Mouse (Mus musculus) B cell, adult 2 months (primary cell): Measurements from ENCODE around the gene Lrwd1.
"Not testable (repeated sequence)": the region's sequence is repeated elsewhere in the genome, so short reads cannot be mapped to it uniquely, and the experiment has no call there.

Experiments used
- DNase-seq, 2 experiments: peaks; one replicate each; pipeline ENCODE4 v3.0.0; 2022

The Lrwd1 gene

DNA sequence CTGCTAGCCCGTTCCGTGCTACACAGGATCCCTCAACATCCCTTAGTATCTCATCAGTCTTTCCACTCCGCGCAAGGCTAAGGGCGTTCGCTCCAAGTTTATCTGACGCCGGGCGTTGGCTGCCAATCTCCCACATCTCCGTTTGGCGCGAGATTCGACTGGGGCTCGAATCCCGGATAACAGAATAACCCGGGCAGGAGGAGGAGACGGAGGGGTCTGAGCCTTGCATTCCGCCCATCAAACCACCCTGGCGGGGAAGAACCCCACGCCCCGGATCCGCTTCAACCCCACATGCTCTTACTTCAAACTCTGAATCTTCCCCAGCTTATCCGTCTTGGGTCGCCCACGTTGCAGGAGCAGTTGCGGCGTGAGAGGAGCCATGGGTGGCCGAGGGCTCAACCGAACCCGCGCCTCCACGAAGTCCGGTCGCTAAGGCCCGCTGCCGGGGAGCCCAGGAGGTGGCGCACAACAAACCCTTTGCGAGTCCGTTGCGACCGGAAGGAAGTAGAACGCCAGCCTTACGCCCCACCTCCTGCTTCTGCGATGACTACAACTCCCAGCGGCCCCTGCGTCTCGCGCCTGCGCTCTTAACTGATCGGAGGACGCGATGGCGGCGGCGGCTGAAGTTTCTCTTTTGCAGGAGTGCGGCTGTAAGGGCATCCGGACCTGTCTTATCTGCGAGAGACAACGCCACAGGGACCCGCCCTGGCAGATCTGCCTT, at the start of gene Lrwd1, which contains the start of gene Alkbh4:
TSS of gene Lrwd1 (minus strand) at position 504 of the 721 bp plus-strand sequence.
TSS of gene Alkbh4 (plus strand) at position 576 of the 721 bp plus-strand sequence.
- DNase-seq, result peak; percentile 96 to 97

DNA sequence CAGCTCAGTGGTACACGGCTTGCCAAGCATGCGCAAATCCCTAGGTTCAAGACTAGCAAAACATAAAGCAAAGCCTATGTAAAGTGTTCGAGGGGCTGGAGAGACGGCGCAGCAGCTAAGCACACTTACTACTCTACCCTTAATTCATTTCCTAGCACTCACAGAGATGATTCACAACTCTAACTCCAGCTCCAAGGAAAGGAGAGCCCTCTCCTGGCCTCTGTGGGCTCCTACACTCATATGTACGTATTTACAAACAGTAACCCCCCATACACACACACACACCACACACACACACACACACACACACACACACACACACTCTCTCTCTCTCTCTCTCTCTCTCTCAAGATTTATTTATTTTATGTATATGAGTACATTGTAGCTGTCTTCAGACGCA, 47.9 kb upstream of the Lrwd1 start:
- DNase-seq, result no peak

DNA sequence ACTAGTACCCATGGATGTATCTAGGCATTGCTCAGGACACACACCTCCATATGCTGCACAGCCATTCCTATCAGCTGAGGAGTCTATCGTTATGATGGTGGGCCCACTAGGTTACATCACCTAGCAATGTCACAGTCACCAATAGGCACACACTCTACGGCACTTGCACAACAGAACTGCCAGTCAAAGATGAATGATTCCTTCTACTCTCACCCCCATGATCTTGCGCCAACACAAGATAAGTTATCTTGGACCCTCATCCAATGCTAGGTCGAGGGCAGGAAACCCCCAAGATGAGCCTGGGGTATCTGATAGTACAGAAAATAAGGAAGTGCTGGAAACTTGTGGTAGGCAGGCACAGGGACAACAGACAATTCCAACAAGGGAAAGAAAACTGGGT, 47.0 kb upstream of the Lrwd1 start:
- DNase-seq, result no peak

DNA sequence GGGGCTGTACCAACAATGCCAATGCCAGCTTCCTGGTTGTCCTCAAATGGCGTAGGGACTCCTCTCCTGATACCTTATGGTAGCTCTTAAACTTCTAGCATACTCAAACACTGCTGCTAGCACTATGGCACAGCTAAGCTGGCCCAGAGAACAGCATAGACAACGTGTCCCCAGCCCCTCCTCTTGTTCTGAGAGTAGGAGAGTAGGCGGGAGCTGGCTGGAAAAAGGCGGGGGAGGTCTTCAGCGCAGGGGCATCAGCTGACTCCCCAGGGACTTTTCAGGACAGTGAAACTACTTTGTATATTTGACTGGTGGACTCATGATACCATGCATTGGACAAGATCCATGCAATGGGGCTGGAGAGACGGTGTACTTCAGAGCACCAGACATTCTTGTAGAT, 46.2 kb upstream of the Lrwd1 start:
- DNase-seq, result no peak

DNA sequence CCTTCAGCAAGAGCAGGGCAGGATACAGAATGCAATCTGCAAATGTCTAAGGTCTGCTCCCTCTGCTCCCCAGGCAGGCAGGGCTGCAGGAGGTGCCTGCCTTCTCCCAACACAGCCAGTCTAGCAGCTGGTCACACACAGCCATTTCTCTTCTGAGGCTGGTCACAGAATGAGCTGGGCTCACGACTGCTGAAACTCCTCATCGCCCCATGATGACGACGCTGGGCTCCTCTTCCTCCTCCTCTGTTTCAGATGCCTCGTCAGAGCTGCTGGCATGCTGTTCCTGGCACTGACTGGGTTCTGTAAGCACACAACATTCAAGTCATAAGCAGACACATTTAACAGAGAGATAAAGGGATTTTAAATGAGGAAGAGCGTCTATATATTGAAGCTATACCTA, 45.3 kb upstream of the Lrwd1 start:
- no peak for DNase-seq

DNA sequence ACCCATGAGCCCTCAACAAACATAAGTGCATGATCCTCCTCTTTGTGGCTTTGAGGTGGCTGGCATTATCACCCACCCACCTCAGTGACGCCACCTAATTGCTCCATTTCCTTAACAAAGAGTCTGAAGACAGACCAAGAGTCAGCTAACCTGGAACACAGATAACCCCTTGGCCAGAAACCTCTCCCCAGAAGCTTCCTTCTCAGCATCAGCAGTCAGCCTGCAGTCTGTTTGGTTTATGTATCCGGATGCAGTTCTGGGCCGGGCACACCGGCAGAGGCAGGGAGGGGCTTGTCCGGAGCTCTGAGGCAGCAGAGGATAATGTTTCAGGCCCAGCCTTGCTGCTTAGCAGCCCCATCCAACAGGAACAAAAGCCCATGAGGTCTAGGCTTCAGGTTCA, 43.7 kb upstream of the Lrwd1 start:
- DNase-seq, result no peak

DNA sequence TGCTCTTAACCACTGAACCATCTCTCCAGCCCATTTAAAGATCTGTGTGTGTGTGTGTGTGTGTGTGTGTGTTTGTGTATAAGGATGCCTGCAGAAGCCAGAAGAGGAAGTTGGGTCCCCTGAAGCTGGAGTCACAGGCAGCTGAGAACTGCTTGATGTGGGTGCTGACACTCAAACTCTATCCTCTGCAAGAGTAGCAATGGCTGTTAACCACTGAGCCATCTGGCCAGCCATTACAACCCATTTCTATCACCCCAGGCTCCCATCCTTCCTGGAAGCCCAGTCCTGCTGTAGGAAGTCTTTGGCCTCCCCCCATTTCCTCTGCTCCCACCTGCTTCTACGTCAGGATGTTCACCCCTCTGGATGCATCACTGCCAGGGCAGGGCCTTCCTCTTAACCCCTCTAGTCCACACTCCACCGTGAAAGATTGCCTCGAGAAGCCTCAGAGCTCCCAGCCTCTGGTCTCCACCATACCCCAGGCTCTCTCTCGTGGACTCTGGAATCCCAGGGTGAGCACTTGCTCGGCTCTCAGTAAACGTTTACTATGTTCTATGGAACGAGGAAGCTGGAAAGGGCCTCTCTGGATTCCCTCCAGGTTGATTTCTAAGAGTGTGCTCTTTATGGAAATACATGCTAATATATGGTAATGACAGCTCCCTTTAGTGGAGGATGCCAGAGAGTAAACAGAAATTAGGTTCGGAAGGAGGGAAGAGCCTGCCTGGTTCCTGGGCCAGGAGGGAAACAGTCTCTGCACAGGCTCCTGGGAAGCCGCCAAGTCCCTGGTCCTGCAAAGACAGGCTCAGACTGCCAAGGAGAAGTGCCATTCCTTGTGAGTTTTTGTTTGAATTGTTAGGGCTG, 38.0 kb upstream of the Lrwd1 start:
- DNase-seq, result peak; percentile 30 to 34

DNA sequence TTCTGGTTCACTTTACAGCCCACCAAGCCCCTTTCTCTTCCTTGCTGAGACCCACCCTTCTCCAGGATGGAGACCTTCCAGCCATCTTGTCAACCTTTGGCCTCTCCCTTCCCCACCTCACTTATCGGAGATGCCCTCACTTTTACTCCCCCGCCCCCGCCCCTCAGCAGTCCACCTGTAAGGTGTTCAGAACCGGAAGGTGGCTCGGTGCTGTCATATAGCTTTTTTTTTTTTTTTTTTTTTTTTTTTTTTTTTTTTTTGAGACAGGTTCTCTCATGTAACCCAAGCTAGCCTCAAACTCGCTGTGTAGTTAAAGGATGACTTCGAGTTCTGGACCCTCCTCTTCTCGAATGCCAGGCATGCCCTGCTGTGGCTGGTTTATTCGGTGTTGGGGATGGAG, 37.1 kb upstream of the Lrwd1 start:
- DNase-seq, result no peak

DNA sequence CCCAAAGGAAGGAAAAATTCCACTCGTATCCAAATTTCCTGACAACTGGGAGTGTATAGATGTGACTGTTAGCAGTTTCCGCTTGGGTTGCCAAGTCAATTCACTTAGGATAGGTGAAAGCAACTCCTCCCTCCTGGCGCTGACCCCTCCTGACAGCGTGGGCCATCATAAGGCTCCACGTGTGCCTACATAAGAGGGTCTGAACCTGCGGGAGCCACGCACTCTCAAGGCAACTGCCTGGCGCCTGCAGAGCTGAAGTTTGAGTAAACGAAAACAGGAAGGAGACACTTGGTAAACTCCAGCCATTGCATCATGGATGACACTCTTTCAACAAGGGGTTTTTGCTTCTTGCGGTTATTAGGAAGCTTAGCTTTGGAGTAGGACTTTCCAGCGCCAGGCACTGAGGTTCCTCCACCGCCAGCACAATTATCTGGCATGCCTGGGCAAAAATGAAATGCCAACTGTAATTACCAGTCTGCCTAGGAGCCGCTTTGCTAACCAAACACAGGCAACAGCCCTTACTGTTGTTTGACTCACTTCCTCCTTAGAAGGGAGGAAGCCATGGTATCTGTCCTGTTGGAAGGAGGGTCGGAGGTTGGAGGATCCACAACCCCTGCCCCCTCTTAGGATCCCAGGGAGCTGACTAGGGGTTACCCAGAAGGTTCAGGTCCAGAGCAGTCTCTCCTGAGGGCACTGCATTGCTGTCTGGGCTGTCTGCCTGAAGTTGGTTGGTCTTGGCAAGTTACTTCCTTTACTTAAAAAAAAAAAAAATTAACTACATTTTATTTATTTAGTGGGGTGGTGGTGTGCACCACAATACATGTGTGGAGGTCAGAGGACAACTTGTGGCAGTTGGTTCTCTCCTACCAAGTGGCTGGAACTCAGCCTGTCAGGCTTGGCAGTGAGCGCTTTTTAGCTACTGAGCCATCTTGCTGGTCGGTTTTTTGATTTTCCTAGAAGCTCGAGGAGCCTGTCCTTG, 35.8 kb upstream of the Lrwd1 start:
- DNase-seq, result peak; percentile 45 to 46

DNA sequence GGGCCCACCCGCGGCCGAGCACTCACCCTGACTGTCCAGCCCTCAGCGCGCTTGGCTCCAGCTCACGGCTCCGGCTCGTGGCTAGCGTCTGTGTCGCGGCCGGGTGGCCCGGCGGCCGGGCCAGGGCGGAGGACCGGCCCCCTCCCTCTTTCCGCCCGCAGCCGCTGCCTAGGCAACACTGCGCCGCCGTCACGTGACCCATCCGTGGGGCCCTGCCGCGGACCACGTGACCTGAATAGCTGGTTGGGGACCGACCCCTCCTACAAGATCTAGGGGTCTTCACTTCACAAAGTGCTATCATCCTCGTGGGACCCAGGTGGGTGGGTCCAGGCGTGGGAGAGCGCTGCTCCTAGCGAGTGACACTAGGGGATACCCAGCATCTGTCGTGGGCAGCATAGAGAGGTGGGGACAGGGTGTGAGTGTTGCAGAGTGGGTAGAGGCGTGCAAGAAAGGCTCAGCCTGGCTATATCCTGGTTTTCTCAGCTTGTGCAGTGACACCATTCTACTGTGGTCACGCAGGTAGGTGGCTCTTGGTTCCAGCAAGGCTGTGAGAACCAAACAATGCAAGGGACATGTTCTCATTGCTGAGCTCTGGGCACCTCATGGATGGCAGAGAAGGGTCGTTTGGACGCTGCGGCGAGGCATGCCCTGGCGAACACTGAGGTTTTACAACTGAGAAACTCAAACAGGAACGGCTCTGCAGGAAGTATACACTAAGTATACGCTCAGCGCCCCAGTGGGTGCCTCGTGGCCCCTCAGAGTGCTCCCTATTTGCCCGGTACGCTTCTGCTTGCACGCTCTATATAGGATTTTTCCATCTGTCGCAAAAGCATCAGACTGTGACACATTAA, 34.9 kb upstream of the Lrwd1 start, which contains the start of gene Orai2:
TSS of gene Orai2 (minus strand) at position 202 of the 851 bp plus-strand sequence.
- peak; percentile 86 to 87 for DNase-seq

DNA sequence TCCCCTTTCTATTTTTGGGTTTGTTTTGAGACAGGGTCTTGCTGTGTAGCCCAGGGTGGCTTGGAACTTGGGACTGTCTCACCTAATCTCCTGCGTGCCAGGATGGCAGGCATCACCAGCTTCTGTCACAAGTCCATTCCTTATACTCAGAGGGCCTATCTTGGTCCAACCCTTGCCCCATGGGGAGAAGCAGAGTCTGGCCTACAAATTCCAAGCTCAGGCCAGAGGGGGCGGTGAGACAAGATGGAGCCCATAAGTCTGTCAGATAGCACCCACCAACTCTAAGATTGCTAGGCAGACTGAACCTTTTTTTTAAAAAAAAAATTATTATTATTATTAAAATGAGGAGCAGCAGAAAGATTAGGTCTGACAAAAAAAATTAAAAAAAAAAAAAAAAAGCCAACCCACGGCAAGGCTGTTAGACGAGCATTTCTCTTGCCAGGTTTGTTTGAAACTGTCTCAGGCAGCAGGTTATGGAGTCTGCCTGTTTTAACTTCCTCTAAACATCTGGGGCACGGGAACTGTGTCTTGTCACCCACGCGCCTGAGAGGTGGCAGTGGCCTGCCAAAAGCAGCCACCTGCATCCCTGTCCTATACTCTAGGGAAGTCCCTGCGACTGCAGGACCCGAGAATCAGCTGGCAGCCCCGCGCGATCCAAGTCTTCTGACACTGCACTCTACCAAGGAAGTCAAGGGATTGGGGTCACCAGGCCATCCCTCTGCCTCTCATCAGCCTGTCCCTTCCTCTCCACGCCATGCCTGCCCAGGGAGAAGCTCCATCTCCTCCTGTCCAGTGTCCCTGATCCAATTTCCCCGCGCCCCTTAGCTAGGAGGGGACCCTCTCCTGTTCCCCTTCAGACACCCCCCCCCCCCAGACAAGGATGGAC, 34.0 kb upstream of the Lrwd1 start:
- peak; percentile 70 to 76 for DNase-seq

DNA sequence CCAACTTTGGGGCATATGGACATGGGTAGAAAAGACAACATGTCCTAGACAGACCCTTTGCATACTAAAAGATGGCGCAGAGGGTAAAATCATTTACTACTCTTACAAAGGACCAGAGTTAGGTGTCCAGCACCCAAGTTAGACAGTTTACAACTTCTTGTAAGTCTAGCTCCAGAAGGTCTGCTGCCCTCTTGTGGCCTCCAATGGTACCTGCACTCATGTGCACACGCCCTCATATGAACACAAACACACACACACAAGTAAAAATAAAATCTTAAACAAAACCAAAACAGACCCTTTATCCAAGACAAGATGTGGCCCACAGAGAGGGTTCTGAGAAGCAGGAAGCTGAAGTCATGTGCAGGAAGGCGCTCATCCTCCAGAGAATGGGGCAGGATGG, 32.2 kb upstream of the Lrwd1 start:
- peak; percentile 27 to 37 for DNase-seq

DNA sequence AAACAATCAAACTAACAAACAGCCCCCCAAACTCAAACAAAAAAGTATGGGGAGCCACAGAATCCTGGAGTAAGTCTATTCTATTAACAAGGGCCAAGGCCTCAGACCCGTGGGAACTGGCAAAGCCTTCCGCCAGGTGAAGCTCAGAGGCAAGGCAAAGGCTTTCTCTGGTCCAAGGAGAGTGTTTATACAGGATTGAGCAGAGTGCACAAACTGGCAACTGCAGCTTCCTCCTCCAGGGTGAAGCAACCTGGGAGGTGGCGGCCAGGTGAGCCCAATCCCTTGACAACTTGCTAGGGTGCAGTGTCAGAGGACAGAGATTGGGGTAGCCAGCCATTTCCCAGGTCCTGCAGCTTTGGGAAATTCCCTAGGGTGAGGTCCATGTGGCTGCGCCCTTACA, 31.4 kb upstream of the Lrwd1 start:
- DNase-seq, result no peak

DNA sequence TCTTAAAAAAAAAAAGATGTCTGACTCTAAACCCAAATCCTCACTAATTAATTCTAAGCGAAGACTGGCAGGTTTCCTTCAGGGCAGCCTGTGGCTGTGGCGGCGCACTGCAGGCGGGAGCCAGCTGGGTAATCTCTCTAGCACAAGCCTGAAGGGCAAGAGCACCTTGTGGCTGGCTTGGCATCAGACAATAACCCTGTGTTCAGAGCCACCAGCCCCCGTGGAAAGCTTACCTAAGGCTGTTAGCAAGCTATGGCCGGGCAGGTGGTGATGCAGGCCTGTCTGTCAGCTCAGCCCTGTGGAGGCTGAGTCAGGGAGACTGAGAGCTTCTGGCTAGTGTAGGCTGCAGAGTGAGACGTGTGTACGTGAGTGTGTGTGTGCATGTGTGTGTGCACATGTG, 29.4 kb upstream of the Lrwd1 start:
- no peak for DNase-seq

DNA sequence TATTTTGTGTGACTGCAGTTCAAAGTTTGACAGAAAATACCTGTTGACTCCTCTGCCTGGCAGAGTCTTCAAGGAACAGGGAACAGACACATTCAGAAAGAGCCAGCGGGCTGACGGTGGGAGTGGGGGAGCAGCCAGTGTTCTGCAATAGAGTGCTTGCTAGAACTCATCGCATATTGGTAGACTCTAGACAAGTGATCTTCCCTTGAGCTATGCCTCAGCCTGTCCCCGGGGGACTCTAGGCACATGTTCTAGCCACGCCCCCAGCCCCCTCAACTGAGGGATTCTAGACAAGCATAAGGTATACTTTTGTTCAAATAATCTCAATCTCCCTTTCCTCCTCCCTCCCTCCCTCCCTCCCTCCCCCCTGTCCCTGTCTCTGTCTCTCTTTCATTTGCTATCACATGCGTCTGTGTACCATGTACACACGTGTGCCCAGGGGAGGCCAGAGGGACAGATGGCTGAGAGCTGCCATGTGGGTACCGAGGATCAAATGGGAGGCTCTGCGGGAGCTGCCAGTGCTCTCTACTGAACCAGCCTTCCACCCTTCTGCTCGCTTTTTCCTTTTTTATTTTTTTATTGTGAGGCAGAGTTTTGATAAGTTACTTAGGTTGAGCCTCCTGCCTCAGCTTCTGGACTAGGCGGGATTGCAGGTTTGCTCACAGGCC, 28.1 kb upstream of the Lrwd1 start:
- DNase-seq, result no peak

DNA sequence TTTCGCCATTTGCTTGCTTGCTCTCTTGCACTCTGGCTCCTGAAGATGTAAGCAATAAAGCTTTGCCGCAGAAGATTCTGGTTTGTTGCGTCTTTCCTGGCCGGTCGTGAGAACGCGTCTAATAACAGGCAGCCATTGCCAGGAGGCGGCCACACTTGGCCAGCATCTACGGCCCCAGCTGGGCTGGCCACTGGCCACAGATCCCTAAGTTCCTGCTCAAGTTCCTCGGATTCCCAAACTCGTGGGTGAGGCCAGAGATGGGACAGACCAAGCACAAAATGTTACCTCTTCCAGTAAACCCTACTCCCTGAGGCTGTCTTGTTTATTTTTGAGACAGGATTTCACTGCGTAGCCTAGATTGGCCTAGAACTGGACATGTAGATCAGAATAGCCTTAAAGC, 24.2 kb upstream of the Lrwd1 start:
- not testable (repeated sequence) for DNase-seq

DNA sequence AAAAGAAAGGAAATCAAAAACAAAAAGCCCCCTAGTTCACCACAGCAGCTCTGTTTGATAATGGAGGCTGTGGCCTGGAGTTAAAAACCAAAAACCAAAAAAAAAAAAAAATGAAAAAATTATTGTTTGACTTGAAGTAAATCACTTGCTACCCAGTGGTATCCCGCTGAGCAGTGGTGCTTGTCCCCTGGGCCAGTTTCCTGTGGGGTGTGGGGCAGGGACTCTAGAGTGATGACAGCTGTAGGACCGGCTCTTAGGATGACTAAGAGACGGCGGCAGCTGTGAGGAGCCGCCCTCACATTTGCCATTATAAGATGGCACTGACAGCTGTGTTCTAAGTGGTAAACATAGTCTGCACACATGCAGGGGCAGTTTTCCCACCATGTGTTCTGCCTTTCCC, 19.5 kb upstream of the Lrwd1 start:
- DNase-seq, result no peak

DNA sequence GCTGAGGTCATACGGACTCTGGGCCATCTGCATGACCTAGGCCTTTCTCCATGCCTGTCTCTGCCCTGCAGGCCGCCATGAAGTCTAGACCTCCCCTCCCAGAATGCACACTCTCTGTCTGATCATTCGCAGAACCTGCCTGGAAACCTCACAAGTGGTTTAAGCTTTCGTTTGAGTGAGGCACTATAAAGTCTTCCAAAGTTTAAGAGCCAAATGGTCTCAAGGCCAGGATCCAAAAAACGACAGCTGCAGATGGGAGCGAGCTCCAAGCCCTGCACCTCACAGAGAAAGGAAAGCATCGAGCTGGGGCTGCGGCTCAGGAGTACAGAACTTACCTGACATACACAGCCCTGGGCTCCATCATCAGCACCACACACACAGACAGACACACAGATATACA, 16.5 kb upstream of the Lrwd1 start:
- DNase-seq, result no peak

DNA sequence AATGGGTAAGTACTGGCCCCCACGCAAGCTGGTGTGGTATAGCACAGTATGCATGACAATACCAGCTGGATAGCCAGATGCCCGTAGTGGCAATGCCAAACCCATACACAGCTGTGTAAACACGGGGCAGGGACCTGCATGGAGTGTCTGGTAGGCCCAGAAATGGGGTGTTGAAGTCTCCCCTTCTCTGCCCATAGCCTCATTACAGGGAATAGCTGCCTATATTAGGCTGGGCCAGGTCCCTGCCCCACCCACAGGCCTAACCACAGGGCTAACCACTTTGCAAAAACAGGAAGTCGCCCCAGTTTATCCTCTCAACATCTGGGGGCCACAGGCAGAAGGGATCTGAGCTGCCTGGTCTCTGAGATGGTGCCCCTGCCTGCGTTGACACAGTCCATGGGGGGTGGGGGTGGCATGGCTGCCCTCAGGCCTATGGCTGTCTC, 13.3 kb upstream of the Lrwd1 start:
- peak; percentile 51 to 55 for DNase-seq

DNA sequence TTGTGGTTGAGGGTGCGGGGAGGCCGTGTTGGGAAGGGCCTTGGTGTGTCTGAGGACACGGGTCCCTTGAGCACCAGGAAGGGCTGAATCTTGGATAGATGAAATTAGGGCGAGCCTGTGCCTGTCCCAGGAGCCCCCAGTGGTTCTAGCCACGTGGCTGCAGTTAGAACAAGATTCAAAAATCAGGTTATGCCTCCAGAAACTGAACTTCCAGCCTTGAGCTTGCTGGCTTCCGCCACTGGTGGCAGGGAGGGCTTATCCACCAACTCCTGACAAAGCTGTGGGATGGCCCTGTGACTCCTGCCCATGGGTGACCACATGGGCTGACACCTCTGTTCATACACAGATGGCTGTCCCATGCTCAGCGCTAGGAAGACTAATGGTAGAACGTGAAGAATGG, 11.8 kb upstream of the Lrwd1 start:
- no peak for DNase-seq
